Mouse (Mus musculus): Measurements from ENCODE around the gene Arl1.
A peak's percentile ranks its signal among the peaks of the same experiment; 100 is the strongest.
"Not testable (repeated sequence)": the region's sequence is repeated elsewhere in the genome, so short reads cannot be mapped to it uniquely, and the experiment has no call there.

Gene Arl1

DNA sequence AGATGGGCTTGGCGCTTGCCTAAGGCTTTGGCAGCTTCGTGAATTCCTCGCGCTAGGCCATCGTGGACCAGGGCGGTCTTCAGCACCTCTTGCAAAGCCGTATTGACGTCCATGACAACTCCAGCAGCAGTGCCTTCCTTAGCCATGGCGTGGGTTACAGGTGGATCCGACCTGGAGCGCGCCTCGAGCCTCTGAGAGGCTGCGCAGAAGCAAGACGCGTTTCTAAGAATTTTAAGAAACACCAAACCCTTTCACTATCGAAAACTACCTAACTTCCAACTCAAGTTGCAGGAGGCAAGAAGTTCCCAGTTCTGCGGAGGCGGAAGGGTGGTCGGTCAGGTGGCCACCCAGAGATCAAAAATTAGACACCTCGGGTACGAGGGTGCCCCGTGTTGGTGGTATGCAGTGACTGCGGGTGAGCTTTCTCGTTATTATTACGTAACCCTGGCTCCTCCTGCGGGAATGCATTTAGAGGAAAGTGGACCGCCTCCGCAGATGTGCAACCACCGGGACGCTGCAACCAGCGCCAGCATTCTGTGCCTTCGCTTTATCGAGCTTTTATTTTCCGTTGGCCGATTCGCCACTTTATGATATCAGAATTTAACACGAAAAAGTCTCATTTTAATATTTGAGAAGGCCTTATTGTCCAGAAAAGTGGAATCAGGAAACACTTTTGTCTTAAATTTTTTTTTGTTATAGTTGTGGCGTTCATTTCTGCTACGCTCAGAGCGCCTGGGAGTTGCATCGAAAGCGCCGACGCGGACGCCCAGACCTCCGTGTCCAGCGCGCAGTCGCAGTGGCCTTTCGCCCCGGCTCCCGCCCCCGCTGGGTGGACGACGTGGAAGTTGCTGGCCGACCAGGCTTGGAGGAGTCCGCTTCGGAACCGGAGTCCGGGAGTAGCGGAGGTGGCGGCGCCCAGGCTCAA lies at the start of gene Arl1:
TSS of gene Arl1 (plus strand) at position 288 of the 925 bp plus-strand sequence.
- DNase-seq = peak; percentile 93

DNA sequence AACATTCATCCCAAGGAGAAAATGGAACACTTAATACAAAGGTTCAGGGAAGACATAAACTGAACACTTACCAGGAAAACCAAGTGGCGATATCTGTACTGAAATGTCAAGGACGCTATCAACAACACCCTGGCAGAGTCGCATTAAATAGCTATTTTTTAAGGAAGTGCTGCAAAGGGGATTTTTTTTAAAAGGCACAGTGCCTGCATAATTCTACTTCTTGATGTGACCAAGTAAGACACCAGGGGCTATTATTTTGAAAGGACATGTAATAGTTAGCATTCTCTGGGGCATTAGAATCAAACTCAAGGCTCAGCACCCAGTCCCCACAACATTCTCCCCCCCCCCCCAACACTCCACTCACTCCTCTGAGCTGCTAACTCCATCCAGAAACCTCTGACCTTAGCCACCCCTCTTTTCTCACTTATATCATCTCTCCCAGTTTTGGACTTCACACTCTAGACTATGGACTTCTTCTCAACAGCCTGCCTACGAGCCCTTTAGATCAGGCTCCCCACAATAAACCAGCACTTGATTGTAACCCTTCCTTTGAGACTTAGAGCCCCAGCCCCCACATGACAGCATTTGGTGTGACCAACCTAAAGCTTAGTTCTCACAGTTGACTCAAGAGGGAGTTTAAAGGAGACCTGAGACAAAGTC lies 47.6 kb upstream of the Arl1 start:
- DNase-seq = no peak

DNA sequence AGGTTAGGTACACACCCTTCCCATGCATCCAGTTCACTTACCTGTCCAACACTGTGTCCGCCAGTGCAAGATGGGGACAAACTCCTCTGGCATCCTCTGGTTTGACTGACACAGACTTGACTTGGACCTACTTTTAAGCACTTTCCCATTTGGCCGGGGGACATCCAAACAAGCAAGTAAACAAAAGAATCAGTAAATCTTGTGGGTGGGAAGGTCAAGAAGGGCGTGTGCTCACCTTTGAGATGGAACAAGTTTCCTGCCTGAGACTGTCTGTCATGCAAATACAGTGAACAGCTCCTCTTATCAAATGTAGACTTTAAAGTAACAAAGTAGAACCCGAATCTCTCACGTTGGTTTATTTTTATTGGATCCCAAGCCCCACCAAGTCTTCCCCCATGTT lies 45.7 kb upstream of the Arl1 start, which contains the start of gene Spic:
TSS of gene Spic (minus strand) at position 91 of the 400 bp plus-strand sequence.
- no peak for DNase-seq

DNA sequence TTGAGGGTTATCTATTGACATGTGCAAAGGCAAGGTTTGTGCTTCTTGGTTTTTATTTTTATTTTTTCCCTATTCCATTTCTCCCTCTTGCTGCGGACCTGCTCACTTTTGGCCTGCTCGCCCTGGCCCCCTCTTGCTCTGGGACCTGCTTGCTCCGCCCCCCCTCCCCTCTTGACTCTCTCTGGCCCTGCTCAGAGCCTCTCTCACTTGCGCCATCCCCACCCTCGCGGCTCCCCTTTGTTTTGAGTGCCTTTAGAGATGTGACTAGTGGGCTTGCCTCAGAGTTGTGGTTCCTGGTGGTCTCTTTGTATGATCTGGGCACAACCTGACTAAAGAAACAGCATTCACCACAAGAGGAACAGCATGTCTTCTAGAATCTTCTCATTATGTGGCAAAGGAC lies 29.7 kb upstream of the Arl1 start:
- DNase-seq = no peak

DNA sequence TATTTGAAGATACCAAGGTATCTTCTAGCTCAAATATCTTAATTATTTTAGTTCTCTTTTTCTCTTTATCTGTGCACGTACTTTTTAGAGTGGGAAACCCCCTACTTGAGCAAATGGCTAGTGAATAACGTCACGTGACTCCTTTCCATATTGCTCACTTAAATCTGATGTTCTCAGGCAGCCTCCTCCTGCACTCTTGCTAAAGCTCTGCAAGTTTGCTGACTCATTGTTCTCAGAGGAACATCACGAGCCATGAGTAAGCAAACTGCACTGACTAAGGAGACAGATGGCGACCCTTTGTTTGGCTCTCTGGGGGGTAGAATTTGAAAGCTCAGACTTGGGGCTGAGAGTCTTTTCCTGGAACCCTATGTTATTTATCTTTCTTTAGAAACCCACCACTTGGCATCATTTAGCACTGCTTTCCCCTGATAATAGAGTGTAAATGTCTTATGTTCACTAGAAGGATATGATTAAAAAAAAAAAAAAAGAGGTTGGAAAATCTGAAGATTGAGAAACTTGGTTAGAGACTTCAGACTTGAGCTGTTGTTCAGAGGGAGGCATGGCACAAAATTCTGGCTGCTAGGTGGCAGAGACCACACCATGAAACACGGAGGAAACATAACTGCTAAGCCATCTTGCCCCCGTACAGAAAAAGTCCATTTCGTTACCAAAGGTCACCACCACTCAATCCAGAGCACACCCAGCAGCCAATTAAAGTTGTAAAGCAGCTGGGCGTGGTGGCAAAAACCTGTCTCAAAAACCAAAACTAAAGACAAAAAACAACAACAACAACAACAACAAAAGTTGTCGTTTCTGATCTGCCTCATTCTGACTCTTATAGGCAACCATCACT lies 21.8 kb upstream of the Arl1 start:
- peak; percentile 76 for DNase-seq

DNA sequence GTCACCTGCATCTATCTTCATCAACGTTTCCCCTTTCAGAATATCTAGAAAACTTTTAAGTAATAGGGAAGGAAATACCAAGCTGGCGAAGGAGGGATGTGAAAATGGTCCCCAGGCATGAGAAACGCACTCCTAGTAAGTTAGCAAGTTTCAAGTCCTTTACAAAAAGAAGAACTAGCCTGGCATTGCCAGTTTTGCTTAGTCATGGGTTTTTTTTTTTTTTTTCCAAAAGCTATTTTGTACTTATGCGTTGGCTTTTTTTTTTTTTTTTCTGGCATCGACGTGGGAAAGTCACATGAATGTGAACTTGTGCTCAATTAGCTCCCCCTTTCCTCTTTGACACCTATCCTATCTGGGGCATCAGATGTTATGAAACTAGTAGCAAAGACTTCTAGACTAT lies 18.3 kb upstream of the Arl1 start:
- no peak for DNase-seq

DNA sequence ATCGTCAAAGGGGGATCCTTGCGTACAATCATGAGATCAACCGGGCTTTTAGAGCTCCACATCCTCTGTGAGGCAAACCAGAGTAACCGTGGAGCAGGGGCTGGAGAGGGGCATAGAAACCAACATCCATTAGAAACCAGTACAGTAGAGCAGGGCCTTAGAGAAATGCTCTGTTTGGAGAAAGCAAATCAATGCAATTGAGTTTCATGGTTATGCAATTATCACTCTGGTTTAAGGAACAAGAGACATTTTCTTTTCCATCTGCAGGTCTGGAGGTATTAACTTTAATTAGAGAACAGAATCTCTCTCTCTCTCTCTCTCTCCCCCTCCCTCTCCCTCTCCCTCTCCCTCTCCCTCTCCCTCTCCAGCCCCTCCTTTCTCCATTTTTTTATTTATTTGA lies 15.9 kb upstream of the Arl1 start:
- DNase-seq = no peak

DNA sequence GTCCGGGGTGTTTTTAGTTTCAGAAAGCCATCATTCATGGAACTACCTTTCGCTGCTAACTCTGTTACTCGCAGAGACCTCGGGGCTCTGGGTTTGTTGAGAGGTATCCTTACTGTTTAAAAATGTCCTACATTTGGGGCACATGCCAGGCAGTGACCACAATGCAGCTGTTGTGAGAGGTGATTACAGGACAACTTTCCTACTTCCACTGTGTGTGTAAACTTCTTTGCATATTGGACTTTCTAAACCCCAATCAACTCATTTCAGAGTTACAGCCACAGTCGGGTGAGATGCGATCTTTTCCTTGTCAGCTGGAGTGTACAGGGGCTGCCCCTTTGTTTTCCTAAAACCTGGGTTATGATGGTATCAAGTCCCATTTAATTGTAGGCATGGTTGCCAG lies 15.0 kb upstream of the Arl1 start:
- DNase-seq = no peak

DNA sequence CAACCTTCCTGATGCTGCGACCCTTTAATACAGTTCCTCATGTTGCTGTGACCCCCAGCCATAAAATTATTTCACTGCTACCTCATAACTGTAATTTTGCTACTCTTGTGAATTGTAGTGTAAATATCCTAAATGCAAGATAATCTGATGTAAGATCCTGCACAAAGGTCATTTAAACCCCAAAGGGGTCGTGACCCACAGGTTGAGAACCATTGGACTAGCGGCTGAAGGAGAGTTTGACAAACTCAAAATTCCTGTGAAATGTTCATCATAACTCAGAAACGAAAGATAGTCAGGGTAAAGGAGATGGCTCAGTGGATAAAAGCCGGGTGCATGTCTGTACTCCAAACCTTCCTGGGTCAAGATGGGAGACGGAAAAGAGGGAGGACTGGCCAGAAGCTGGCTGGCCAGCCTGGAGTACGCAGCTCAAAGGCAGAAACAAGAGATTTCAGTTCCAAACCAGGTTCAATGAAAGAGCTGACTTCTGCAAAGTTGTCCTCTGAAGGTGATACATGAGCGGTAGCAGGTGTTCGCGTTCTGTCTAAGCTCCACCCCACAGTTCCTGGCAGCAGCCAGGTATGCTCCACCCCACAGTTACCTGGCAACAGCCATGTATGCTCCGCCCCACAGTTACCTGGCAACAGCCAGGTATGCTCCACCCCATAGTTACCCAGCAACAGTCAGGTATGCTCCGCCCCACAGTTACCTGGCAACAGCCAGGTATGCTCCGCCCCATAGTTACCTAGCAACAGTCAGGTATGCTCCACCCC lies 13.5 kb upstream of the Arl1 start:
- no peak for DNase-seq

DNA sequence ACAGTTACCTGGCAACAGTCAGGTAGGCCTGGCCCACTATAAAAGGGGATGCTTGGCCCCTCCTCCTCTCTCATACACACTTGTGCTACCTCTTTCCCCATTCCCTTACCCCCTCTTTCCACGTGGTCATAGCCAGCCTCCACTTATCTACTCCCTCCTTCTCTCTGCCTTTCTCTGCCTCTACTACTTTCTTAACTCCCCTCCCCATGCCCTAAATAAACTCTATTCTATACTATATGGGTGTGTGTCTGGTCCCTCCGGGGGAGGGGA lies 13.0 kb upstream of the Arl1 start:
- no peak for DNase-seq

DNA sequence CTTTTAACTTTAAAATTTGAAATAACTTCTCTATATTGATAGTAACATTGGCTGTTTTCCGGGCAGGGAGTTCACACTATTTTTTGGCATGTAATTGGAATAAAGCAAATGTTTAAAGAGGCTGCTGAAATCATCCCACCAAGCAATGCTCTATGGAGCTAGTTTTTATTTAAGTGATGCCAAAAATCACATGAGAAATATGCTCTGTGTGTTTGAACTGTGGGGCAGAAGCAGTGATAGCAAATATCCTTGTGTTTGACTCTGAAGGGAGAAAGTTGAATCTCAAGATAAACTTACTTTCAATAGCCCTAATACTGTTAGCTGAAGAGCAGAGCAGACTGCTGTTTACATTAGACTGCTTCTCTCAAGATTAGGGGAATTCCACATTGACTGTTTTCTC lies 11.0 kb upstream of the Arl1 start:
- DNase-seq = no peak

DNA sequence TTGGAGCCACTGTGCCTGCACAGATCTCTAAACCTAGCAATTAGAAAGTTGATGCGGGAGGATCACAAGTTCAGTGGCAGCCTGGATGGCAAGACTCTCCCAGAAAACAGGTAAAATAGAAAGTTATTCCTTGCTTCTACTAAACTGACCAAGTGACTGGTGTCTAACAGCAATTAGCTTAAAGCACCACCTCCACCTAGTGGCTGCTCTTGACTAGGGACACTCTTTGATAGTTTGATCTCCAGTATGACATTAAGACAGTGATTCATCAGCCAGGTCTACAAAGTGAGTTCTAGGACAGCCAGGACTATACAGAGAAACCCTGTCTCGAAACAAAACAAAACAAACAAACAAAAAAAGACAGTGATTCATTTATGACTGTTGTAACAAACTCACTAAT lies 5.3 kb upstream of the Arl1 start:
- DNase-seq = no peak

DNA sequence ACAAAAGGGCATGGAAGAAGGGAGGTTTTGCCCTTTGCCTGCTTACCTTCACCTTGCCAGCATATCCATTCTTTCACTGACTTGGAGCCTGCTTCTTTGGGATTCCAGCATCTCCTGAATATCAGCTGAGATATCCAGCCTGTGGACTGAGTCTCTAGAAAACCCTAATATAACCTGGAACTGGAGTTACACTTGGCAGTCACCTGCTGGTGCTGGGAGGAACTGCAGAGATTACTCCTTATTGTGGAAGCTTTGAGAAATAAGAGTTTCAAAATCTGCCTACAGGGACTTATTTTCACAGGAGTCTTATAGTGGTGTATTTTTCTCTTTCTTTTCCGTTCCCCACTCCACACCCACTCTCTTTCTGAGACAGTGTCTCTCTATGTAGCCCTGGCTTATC lies 3.5 kb upstream of the Arl1 start:
- peak; percentile 58 for DNase-seq

DNA sequence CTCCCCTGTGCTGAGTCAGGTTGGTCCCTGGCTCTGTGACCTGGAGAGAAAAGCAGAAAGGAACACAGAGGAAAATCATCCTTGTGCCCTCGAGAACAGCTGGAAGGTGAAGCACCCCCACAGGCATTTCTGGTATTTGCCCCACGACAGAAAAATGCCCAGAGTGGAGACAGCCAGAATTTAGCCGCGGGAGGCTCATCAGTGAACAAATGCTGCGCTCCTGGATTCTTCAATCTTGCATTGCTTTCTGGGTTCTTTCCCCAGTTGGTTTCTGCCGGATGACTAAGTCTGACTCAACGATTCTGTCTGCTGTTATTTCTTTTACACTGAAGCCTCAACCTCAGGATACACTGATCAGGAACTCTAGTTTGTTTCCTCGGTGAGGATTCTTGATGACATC lies 2.5 kb upstream of the Arl1 start:
- no peak for DNase-seq

DNA sequence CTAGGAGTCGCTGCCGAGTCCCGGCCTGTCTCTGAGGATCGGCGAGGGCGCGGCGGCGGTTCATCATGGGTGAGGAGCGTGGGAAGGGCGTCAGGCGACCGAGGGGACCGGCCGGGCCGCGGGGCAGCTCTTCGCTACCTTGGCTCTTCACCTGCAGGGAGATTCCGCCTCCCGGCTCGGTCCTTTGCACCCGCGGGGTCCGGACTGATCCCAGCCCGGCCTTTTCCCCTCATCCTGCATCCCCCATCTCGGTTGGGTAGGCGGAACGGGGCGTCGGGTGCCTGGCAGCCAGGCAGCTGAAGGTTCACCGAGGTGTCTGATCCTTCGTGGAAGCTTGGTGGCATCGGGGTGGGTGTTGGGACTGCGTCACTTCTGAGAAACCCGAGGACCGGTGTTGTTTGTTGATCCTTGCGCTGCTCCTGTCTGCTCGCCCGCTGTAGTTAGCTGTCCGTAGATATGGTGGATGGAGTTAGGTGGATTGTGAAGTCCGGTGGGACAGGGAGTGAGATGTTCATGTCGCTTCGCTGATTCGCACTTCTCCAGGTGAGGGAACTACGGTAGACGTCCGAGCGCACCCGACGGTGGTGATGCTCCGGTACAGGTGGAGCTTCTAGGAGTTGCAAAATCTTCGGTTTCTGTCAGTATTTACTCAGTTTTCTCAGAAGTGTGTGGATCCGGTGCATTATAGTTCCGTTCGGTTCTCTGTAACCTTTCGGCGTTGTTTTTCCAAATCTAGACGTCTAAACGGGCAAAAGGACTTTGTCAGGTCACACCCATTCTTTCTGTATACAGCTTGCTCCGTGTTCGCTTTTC lies 1.0 kb downstream of the Arl1 start:
- no peak for DNase-seq

DNA sequence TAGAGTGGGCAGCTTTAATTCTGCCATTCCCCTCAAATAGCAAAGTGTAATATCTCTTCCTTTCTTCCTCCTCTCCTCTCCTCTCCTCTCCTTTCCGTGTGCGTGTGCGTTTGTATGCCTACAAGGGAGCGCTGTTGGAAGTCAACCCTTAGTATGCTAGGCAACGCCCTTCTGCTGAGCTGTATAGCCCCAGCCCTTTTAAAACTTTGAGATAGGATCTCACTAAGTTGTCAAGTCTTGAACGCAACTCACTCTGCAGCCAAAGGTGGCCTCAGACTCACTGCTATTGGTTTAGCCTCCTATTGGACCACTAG lies 1.6 kb downstream of the Arl1 start:
- DNase-seq = no peak

DNA sequence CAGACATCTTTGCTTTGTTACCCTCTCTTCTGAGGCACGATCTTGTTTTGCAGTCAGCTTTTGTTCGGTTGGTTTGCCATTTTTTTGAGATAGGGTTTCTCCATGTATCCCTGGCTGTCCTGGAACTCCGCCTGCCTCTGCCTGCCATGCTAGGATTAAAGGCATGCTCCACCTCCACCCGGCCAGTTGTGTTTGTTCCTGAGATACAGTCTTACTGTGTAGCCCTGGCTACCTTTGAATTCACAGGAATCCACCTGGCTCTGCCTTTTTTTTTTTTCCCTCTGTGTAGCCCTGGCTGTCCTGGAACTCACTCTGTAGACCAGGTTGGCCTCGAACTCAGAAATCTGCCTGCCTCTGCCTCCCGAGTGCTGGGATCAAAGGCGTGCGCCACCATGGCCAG lies 8.4 kb downstream of the Arl1 start:
- not testable (repeated sequence) for DNase-seq

DNA sequence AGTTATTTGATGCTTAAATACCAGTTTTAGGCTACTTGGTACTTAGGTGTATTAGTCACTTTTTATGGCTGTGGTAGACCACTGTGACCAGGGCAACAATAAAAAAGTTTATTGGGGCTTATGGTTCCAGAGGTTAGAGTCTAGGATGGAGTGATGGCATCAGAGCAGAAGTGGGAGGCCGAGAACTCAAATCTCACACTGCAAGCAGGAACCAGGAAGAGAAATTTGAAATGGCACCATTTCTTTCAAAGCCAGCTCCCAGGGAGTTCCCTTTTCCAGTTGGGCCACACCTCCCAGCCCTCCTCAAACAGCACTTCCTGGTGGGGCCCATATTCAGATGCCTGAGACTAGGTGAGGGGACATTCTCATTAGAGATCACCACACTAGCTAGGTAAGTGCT lies 9.2 kb downstream of the Arl1 start:
- no peak for DNase-seq

DNA sequence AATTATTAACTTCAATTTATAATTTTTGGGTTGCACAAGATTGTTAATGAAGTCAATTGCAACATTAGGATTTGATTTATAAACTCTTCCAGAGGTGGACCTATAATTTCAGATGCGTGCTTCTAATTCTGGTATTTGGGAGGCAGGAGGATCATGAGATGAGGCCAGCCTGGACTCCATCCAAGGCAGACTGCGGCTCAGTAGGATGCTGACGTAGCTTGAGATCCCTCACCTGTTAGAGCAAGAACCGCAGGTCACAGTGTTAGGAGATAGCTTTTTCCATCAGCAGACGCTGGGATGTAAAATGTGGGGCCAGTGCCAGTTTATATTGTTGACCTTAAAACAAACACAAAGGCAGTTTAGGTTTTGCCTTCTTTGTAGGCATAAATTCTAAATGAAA lies 10.1 kb downstream of the Arl1 start:
- no peak for DNase-seq

DNA sequence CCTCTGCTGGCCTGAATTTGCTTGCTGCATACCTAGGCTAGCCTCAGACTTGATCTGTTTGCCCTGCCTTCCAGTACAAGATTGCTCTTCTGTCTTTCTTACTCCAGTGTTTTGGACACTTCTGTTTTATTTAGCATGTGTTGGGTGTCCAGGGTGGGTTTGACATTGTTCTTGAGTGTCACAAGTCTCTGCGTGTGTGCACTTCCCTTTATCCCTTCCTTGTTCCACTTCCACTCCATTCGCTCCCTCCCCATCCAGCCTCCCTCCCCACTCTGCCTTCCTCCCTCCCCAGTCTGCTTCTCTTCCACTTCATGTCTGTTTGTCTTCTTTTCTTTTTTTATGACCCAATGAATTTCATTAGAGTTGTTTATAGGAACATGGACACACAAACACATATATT lies 10.8 kb downstream of the Arl1 start:
- no peak for DNase-seq

DNA sequence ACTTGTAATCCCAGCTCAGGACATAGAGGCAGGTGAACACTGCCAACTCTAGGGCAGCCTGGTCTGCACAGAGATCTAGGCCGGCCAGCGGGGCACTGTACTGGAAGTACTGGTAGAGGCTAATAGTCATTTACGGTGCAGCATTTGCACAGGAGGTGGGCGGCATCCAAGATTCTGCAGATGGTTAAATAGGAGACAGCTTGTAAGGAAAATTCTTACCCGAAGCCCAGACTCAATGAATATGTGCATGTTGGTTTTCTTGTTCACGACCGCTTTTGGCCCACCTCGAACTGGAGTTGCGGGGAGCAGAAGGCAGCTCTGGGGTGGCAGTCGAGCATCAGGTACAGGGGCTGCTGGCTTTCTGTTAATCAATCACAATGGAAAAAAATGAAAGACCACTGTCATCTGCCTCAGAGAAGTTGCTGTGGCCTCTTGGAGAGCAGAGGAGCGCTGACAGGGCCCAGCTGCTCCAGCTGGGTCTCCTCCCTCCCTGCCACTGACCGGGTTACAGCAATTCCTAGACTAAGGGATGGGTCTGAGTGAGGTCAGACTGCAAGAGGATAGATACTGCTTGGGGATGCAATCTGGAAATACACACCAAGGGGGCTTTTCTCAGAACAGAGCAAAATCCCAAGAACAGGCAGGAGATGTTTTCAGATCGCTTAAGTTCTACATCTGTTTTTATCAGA lies 31.0 kb downstream of the Arl1 start:
- peak; percentile 7 for DNase-seq

Measured in right cerebral cortex, adult 18-20 months (tissue).